Mouse (Mus musculus) midbrain, embryonic 15.5 days (tissue): ENCODE measurements around the gene Hoxc5. TPM values are rescaled to one million over a fixed set of nuclear protein-coding genes. Genes with fewer than 3 reads are reported as not detected.

ENCODE experiments used
- ATAC-seq: fragments of 200-750 bp; cut with Nextera tagmentation; replicated peaks from 2 replicates; pipeline ENCODE4 v1.8.0; 2017; ENCODE audit warnings: moderate TSS enrichment
- H3K27ac ChIP-seq: fragments of 300-500 bp; sonication (generic); 2 replicates; pipeline ENCODE4 v1.5.1; 2015; ENCODE audit warnings: mild to moderate bottlenecking, inconsistent platforms
- H3K27me3 ChIP-seq: fragments of 300-500 bp; sonication (generic); replicated peaks from 2 replicates; pipeline ENCODE4 v1.6.1; 2015; ENCODE audit warnings: inconsistent platforms
- H3K36me3 ChIP-seq: fragments of 300-500 bp; sonication (generic); replicated peaks from 2 replicates; pipeline ENCODE4 v1.6.1; 2015; ENCODE audit warnings: inconsistent platforms
- H3K4me1 ChIP-seq: fragments of 300-500 bp; sonication (generic); 2 replicates; pipeline ENCODE4 v1.6.1; 2015; ENCODE audit warnings: inconsistent platforms
- H3K4me2 ChIP-seq: fragments of 300-500 bp; sonication (generic); 2 replicates; pipeline ENCODE4 v1.6.1; 2015; ENCODE audit warnings: inconsistent platforms, mild to moderate bottlenecking, moderate library complexity
- H3K4me3 ChIP-seq: fragments of 300-500 bp; sonication (generic); 2 replicates; pipeline ENCODE4 v1.5.1; 2015; ENCODE audit warnings: mild to moderate bottlenecking, inconsistent platforms
- H3K9ac ChIP-seq: fragments of 300-500 bp; sonication (generic); 2 replicates; pipeline ENCODE4 v1.6.1; 2015; ENCODE audit warnings: mild to moderate bottlenecking, inconsistent platforms
- H3K9me3 ChIP-seq: fragments of 300-500 bp; sonication (generic); 2 replicates; pipeline ENCODE4 v1.6.1; 2016; ENCODE audit warnings: inconsistent platforms
- WGBS: fragments of 180-500 bp; shearing (Covaris S2); methylation state at CpG from one replicate; pipeline ENCODE4 v1.1.7; 2015; ENCODE audit warnings: mixed read lengths; 5-methylcytosine and 5-hydroxymethylcytosine counted together
- polyA plus RNA-seq: library from polyadenylated mRNA; unstranded; fragments of >200 nt; fragmentation: Nextera tagmentation; extraction: Ambion mirVana; gene quantifications from 2 replicates; pipeline ENCODE4 v1.2.1, GENCODE M21; 2015

The Hoxc5 gene
- polyA plus RNA-seq, 1 experiment from 2014 or later, result not detected

DNA sequence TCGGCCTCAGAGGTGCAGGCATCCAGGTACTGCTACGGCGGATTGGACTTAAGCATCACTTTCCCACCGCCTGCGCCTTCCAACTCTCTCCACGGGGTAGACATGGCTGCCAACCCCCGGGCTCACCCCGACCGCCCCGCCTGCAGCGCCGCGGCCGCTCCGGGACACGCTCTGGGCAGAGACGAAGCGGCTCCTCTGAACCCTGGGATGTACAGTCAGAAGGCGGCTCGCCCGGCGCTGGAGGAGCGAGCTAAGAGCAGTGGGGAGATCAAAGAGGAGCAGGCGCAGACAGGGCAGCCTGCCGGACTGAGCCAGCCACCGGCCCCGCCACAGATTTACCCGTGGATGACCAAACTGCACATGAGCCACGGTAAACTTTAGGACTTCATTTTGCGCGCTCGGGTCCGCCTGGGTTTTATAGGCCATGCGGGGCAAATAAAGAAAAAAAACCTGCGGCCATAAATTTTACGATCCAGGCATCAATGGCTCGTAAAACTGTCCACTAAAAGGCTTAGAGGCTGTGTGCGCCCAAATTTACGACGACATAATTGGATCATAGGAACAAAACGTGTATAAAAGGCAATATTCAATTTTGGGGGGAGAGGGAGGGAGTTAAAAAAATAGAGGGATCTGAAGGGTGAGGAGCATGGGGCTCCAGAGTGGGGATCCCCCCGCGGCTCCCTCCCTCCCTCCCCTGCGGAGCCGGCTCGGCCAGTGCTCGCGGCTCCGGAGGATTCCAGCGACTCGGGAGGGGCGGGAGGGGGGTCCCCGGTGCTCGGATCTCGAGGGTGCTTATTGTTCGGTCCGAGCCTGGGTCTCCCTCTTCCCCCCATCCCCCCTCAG, 47.1 kb downstream of the Hoxc5 start:
- Histone ChIP-seq H3K27me3 (peaks cover 98% of the 10 kb centered on the region), H3K27ac (no peak overlapping the region), H3K9ac (no peak overlapping the region), H3K4me1 (peaks cover 7% of the 10 kb centered on the region; the same call in 1 of the 2 replicates), H3K36me3 (no peaks in the 10 kb centered on the region), H3K9me3 (no peaks in the 10 kb centered on the region), H3K4me3 (peak overlapping the region; percentile 16), H3K4me2 (peak overlapping the region; percentile 29)
- WGBS, result under 1% methylated on average over 57 of the region's 57 CpGs
- ATAC-seq, result peak; percentile 56; the same call in 1 of the 2 replicates

DNA sequence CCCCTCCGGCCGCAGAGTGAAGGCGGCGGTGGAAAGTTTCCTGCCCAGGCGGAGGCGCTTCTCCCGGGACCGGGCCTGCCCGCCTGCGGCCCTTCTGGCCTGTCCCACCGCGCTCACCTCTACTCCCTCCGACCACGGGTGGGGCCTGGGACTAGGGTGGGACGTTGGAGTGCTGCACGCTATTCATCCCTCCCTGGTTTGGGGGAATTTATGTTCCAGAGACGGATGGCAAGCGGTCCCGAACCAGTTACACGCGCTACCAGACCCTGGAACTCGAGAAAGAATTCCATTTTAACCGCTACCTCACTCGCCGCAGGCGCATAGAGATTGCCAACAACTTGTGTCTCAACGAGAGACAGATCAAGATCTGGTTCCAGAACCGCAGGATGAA, 47.8 kb downstream of the Hoxc5 start:
- Histone ChIP-seq H3K27me3 (peaks cover 98% of the 10 kb centered on the region), H3K36me3 (no peaks in the 10 kb centered on the region), H3K27ac (no peak overlapping the region), H3K4me3 (no peak overlapping the region), H3K4me2 (no peak overlapping the region), H3K9me3 (no peaks in the 10 kb centered on the region), H3K9ac (no peak overlapping the region), H3K4me1 (peaks cover 7% of the 10 kb centered on the region; the same call in 1 of the 2 replicates)
- no peak for ATAC-seq
- 1% methylated on average over 28 of the region's 28 CpGs for WGBS

GRCm38 (mm10) chr15:103015406-103016166, 48.3 kb downstream of the Hoxc5 start:
- Histone ChIP-seq H3K27ac (no peak overlapping the region), H3K36me3 (no peaks in the 10 kb centered on the region), H3K9ac (no peak overlapping the region), H3K27me3 (peaks cover 98% of the 10 kb centered on the region), H3K4me2 (no peak overlapping the region), H3K4me3 (no peak overlapping the region), H3K4me1 (peaks cover 7% of the 10 kb centered on the region; the same call in 1 of the 2 replicates), H3K9me3 (no peaks in the 10 kb centered on the region)
- no peak for ATAC-seq
- WGBS, result 1% methylated on average over 19 of the region's 19 CpGs

GRCm38 (mm10) chr15:103018636-103019035, 51.4 kb downstream of the Hoxc5 start, which contains the start of gene Hoxc4:
Gene Hoxc4, plus strand, starts transcription at chr15:103018934.
- no peaks in the 10 kb centered on the region for H3K9me3 ChIP-seq
- ATAC-seq, result no peak
- WGBS, result 4% methylated on average over 9 of the region's 9 CpGs
- peaks cover 7% of the 10 kb centered on the region; the same call in 1 of the 2 replicates for H3K4me1 ChIP-seq
- H3K9ac ChIP-seq, result no peak within 1 kb of the TSS
- H3K27me3 ChIP-seq, result peaks cover 99% of the 10 kb centered on the region
- no peak within 1 kb of the TSS for H3K4me2 ChIP-seq
- H3K36me3 ChIP-seq, result no peaks in the 10 kb centered on the region
- H3K27ac ChIP-seq, result no peak within 1 kb of the TSS
- H3K4me3 ChIP-seq, result no peak within 1 kb of the TSS

DNA sequence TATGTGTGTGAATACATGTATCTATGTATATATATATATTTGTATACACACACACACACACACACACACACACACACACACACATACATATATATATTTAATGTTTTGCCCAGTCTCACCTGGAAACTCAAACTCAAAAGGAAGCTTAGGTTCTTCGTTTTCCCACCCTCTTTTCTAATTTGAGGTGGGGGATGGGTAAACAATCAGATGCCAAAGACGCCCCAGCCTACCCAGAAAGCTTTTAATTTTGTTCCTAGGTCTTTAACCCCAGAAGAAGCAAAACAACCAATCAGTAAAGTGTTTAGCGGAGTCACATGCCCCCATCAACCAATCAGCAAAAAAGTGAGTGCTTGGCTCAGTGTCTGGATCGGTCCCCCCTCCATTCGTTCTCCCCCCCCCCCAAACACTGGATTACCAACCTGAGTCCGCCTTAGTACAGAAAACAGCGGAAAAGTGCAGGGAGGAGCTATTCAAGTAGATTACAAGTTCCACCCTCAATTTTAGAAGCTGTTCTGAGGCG, 53.7 kb downstream of the Hoxc5 start:
- Histone ChIP-seq H3K4me3 (no peak overlapping the region), H3K27me3 (peaks cover 99% of the 10 kb centered on the region), H3K9me3 (no peaks in the 10 kb centered on the region), H3K36me3 (no peaks in the 10 kb centered on the region), H3K27ac (no peak overlapping the region), H3K9ac (no peak overlapping the region), H3K4me2 (no peak overlapping the region), H3K4me1 (no peaks in the 10 kb centered on the region)
- no peak for ATAC-seq
- 0% methylated on average over 8 of the region's 8 CpGs for WGBS

DNA sequence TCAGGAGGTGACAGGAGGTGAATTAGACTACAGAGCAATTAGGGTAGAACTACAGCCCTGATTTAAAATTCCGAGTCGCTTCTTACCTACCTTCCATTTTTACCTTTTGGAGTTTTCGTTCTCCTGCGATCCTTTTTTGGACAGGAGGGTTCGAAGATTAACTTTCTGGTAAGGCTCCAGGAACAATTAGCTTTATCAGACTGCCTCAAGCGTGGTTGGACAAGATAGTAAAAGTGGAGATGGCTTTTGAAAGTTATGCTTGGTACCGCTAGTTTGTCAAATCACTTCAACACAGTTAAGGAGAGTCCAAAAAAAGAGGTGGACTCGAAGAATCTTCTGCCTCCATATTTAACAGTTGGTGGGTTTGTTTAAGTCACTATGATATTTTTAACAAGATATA, 54.3 kb downstream of the Hoxc5 start:
- no peak for ATAC-seq
- Histone ChIP-seq H3K4me3 (no peak overlapping the region), H3K4me2 (no peak overlapping the region), H3K36me3 (no peaks in the 10 kb centered on the region), H3K27me3 (peaks cover 99% of the 10 kb centered on the region), H3K9me3 (no peaks in the 10 kb centered on the region), H3K4me1 (no peaks in the 10 kb centered on the region), H3K9ac (no peak overlapping the region), H3K27ac (no peak overlapping the region)
- WGBS, result 8% methylated on average over 8 of the region's 8 CpGs

DNA sequence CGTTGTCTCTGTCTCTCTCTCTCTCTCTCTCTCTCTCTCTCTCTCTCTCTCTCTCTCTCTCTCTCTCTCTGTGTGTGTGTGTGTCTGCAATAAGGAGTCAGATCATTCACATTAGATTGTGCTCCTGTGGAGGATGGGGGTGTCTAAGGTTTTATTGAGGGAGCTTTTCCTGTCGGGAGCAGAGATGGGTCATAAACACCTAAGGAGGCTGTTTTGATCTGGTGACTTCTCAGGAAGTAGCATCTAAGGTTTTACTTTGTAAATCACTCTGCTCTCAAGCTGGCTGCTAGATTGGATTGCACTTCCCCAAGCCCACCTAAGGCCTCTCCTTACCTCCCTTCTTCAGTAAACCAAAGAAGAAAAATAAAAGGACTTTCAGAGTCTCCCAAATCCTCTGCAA, 56.9 kb downstream of the Hoxc5 start:
- H3K27me3 ChIP-seq, result peaks cover 99% of the 10 kb centered on the region
- no peaks in the 10 kb centered on the region for H3K9me3 ChIP-seq
- no peak overlapping the region for H3K9ac ChIP-seq
- ATAC-seq, result no peak
- 5% methylated on average over 2 of the region's 2 CpGs for WGBS
- no peak overlapping the region for H3K4me2 ChIP-seq
- H3K4me3 ChIP-seq, result no peak overlapping the region
- no peaks in the 10 kb centered on the region for H3K4me1 ChIP-seq
- no peaks in the 10 kb centered on the region for H3K36me3 ChIP-seq
- H3K27ac ChIP-seq, result no peak overlapping the region

GRCm38 (mm10) chr15:103027266-103028235, 60.3 kb downstream of the Hoxc5 start:
- Histone ChIP-seq H3K9ac (no peak overlapping the region), H3K36me3 (no peaks in the 10 kb centered on the region), H3K4me3 (no peak overlapping the region), H3K27me3 (peaks cover 99% of the 10 kb centered on the region), H3K4me2 (no peak overlapping the region), H3K4me1 (no peaks in the 10 kb centered on the region), H3K27ac (no peak overlapping the region), H3K9me3 (no peaks in the 10 kb centered on the region)
- no peak for ATAC-seq
- under 1% methylated on average over 43 of the region's 43 CpGs for WGBS

DNA sequence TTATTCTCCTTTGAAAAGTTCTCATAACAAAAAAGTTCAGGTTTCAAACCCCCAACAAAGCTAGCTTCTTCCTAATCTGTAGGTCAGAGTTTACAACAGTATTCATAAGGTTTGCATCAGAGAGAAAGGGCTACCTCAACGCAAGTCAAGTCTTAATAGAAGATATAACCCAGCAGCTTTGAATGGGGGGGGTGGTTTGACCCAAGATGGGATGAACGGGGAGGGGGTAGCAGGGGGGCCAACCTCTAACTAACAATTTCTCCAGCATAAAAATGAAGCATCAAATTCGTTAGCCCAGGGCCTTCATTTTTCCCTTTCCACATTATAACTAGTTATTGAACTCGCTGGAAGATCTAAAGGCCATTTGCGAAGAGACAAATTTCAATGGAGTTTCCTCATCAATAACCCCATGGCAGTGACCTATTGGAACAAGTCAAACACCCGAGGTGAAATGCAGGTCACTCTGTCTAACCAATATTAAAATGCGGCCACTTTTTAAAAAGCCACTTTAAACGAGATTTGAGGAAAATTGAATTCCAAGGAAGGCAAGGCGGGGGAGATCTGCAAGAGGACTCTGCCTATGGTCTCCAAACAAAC, 61.8 kb downstream of the Hoxc5 start:
- whole genome bisulfite sequencing, result 9% methylated on average over 9 of the region's 9 CpGs
- H3K4me2 ChIP-seq, result no peak overlapping the region
- no peak overlapping the region for H3K27ac ChIP-seq
- no peak overlapping the region for H3K9ac ChIP-seq
- peaks cover 97% of the 10 kb centered on the region for H3K27me3 ChIP-seq
- no peaks in the 10 kb centered on the region for H3K9me3 ChIP-seq
- H3K36me3 ChIP-seq, result no peaks in the 10 kb centered on the region
- no peak overlapping the region for H3K4me3 ChIP-seq
- no peaks in the 10 kb centered on the region for H3K4me1 ChIP-seq
- no peak for ATAC-seq

DNA sequence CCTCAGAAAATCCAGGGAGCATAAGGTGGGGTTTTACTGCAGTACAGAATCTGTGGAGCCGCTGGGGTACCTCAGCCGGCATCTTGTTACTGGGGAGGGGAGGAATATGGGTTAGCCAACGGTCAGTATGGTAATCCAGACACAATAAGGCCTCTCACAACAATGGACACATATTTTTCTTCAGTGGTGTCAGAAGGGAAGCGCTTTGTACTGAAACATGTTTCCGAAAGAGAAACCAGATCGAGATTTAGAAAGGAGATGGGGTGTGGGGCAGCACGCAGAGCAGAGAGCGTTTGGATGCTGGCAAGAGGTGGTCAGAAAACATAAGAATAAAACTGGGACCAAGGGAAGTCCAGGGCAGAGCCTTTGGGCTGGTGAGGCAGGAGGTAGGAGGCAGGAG, 62.9 kb downstream of the Hoxc5 start:
- Histone ChIP-seq H3K4me3 (no peak overlapping the region), H3K27me3 (peaks cover 97% of the 10 kb centered on the region), H3K9me3 (no peaks in the 10 kb centered on the region), H3K4me1 (no peaks in the 10 kb centered on the region), H3K9ac (no peak overlapping the region), H3K27ac (no peak overlapping the region), H3K36me3 (no peaks in the 10 kb centered on the region), H3K4me2 (no peak overlapping the region)
- WGBS, result 2% methylated on average over 8 of the region's 8 CpGs
- ATAC-seq, result no peak

DNA sequence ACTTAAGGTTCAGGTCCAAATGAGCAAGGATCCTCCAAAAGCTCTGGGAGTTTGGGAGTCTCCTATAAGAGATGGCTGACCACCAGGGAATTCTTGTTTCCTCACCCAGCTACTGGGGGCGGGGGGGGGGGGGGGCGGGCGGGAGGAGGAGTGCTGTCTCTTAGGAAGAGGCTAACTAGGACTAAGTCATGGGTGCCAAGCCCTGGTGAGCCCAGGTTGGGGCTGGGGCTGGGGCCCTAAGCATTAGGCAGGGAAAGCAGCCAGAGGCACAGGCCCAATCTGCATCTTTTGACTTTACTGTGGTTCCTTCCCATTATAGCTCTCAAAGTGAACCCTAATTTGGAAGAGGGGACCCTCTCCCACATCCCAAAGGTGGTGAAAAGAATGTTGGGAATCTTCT, 64.9 kb downstream of the Hoxc5 start:
- H3K27ac ChIP-seq, result no peak overlapping the region
- H3K4me3 ChIP-seq, result no peak overlapping the region
- H3K27me3 ChIP-seq, result peaks cover 97% of the 10 kb centered on the region
- no peaks in the 10 kb centered on the region for H3K4me1 ChIP-seq
- no peaks in the 10 kb centered on the region for H3K36me3 ChIP-seq
- no peaks in the 10 kb centered on the region for H3K9me3 ChIP-seq
- ATAC-seq, result no peak
- 0% methylated on average over 2 of the region's 3 CpGs for WGBS
- no peak overlapping the region for H3K9ac ChIP-seq
- H3K4me2 ChIP-seq, result no peak overlapping the region
